Mouse (Mus musculus) lung, adult 2 months (tissue): ENCODE data around the gene Carmil1.
"Not testable (repeated sequence)": the region's sequence is repeated elsewhere in the genome, so short reads cannot be mapped to it uniquely, and the experiment has no call there.

Experiments
- CTCF ChIP-seq: fragments of 200-500 bp; IDR thresholded peaks from 2 replicates; pipeline ENCODE4 v1.5.1; 2011; ENCODE audit warnings: mild to moderate bottlenecking, low read length, control low read depth; ENCODE audit not compliant: insufficient read depth
- POLR2A ChIP-seq: fragments of 200-500 bp; IDR thresholded peaks from 2 replicates; pipeline ENCODE4 v1.6.1; 2011; ENCODE audit warnings: low read depth, mild to moderate bottlenecking, control low read depth, low read length, borderline replicate concordance; ENCODE audit errors: extremely low read depth

DNA sequence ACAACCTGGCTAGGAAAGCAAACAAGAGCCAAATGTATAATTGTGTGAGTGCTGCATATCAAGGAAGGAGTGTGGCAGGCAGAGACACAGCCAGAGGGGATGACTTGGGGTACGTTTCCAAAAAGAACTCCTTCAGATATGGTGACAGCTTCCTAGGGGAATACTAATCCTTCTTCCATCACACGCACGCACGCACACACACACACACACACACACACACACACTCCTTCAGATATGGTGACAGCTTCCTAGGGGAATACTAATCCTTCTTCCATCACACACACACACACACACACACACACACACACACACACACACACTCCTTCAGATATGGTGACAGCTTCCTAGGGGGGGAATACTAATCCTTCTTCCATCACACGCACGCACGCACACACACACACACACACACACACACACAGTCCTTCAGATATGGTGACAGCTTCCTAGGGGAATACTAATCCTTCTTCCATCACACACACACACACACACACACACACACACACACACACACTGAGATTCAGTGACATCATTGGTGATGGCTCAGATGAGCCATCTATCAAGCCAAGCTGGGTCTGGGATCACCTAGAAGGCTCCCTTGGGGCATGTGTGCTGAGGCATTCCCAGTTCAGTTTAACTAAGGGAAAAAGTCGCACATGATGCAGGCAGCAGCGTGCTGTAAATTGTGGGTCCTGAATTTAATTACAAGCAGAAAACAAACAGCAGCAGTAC is 175.8 kb downstream of the Carmil1 start:
- not testable (repeated sequence) for TF ChIP-seq CTCF, POLR2A
